Mouse (Mus musculus) CH12.LX (cell line): ENCODE measurements around the gene Senp1.

Experiments
- KAT2A ChIP-seq: IDR thresholded peaks from 2 replicates; pipeline ENCODE4 v1.6.1; 2012; ENCODE audit warnings: low read length, improper control_type of control experiment, inconsistent platforms; ENCODE audit not compliant: insufficient replicate concordance
- MEF2A ChIP-seq: IDR thresholded peaks from 2 replicates; pipeline ENCODE4 v1.6.1; 2014; ENCODE audit warnings: low read depth, mild to moderate bottlenecking, inconsistent platforms, low read length, improper control_type of control experiment, borderline replicate concordance
- POLR2A ChIP-seq: IDR thresholded peaks from 2 replicates; pipeline ENCODE4 v1.6.1; 2011; ENCODE audit warnings: low read depth, mild to moderate bottlenecking, improper control_type of control experiment, low read length

DNA sequence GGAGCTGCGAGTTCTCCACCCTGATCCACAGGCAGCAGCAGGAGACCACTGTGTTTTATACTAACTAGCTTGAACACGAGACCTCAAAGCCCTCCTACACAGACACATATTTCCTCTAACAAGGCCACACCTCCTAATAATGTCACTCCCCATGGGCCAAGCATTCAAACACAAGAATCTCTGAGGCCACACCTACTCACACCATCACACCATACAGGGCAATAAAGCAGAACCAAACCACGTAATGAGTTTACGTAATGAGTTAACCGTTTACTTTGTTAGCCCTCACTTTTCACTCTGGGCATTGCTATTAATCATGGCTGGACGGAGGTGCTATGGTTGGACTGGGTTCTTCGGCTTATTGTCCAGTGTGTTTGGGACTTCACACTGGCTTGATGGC, 46.2 kb upstream of the Senp1 start:
- TF ChIP-seq KAT2A, result no peak
- no peak for TF ChIP-seq POLR2A
- TF ChIP-seq MEF2A, result no peak
